Mouse (Mus musculus): ENCODE measurements around the gene Kctd5. TPM values are rescaled to one million over a fixed set of nuclear protein-coding genes. Genes with fewer than 3 reads are reported as not detected.

The Kctd5 gene
- polyA plus RNA-seq, 1 experiment from 2014 or later: 87.0 TPM

GRCm38 (mm10) chr17:24084593-24084992, 11.3 kb upstream of the Kctd5 start:
- no peak for ATAC-seq
- no peak overlapping the region for H3K4me2 ChIP-seq (ENCODE audit: low read length)

GRCm38 (mm10) chr17:24077101-24077500, 3.8 kb upstream of the Kctd5 start:
- Histone ChIP-seq H3K4me3 (ENCODE audit: low read depth, low read length) (no peak overlapping the region), H3K4me1 (ENCODE audit: control insufficient read depth, insufficient read depth, low read length) (peaks cover 1% of the 10 kb centered on the region), H3K9ac (ENCODE audit: low read length) (no peak overlapping the region), H3K27ac (ENCODE audit: low read depth, low read length) (no peak overlapping the region), H3K9me3 (replicated peaks; ENCODE audit: control insufficient read depth, low read length) (no peaks in the 10 kb centered on the region), H3K4me2 (ENCODE audit: low read length) (no peak overlapping the region), H3K36me3 (ENCODE audit: control insufficient read depth, insufficient read depth, low read length) (peaks cover 46% of the 10 kb centered on the region), H3K27me3 (replicated peaks; ENCODE audit: control insufficient read depth, insufficient read depth, low read length) (no peaks in the 10 kb centered on the region)
- ATAC-seq (no peak), DNase-seq (ENCODE audit: low spot score) (no peak)
- 91% methylated on average over 2 of the region's 2 CpGs for WGBS

More at GRCm38 (mm10) chr17:24084593-24084992, 11.3 kb upstream of the Kctd5 start:
- Histone ChIP-seq H3K27ac (ENCODE audit: low read depth, low read length) (no peak overlapping the region), H3K9me3 (replicated peaks; ENCODE audit: control insufficient read depth, low read length) (no peaks in the 10 kb centered on the region), H3K27me3 (replicated peaks; ENCODE audit: control insufficient read depth, insufficient read depth, low read length) (no peaks in the 10 kb centered on the region), H3K4me1 (ENCODE audit: control insufficient read depth, insufficient read depth, low read length) (no peaks in the 10 kb centered on the region), H3K9ac (ENCODE audit: low read length) (no peak overlapping the region), H3K4me3 (ENCODE audit: low read depth, low read length) (no peak overlapping the region), H3K36me3 (ENCODE audit: control insufficient read depth, insufficient read depth, low read length) (peaks cover 38% of the 10 kb centered on the region)
- WGBS: 50% methylated on average over 1 of the region's 1 CpGs
- DNase-seq (ENCODE audit: low spot score): no peak

DNA sequence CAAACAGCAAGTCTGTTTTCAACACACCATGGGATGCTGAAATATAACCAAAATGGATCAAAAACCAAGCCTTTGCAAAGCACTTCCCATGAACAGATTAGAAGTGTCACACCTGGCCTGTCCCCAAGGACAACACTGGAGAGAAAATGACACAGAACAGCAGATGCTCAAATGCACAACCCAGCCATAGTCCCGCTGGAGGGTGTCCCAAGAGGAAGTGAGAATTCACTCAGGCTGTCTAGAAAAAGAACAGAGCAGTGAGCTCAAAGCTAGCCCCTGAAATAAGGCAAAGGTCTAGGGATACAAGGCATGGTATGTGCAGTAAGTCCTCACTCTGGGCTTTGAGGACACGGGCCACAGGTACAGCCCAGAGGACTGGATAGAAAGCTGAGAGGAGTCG, 3.8 kb downstream of the Kctd5 start:
- no peak overlapping the region for H3K4me3 ChIP-seq (ENCODE audit: low read depth, low read length)
- no peak for ATAC-seq
- no peaks in the 10 kb centered on the region for H3K27me3 ChIP-seq (replicated peaks; ENCODE audit: control insufficient read depth, insufficient read depth, low read length)
- 88% methylated on average over 3 of the region's 3 CpGs for WGBS
- H3K4me2 ChIP-seq (ENCODE audit: low read length): no peak overlapping the region
- no peak overlapping the region for H3K9ac ChIP-seq (ENCODE audit: low read length)
- H3K36me3 ChIP-seq (ENCODE audit: control insufficient read depth, insufficient read depth, low read length): peaks cover 8% of the 10 kb centered on the region; the same call in 1 of the 2 replicates
- no peak for DNase-seq (ENCODE audit: low spot score)
- H3K27ac ChIP-seq (ENCODE audit: low read depth, low read length): no peak overlapping the region
- peaks cover 8% of the 10 kb centered on the region for H3K4me1 ChIP-seq (ENCODE audit: control insufficient read depth, insufficient read depth, low read length)
- H3K9me3 ChIP-seq (replicated peaks; ENCODE audit: control insufficient read depth, low read length): no peaks in the 10 kb centered on the region

GRCm38 (mm10) chr17:24068271-24068670, 5.0 kb downstream of the Kctd5 start:
- Histone ChIP-seq H3K27me3 (replicated peaks; ENCODE audit: control insufficient read depth, insufficient read depth, low read length) (no peaks in the 10 kb centered on the region), H3K9ac (ENCODE audit: low read length) (no peak overlapping the region), H3K9me3 (replicated peaks; ENCODE audit: control insufficient read depth, low read length) (no peaks in the 10 kb centered on the region), H3K36me3 (ENCODE audit: control insufficient read depth, insufficient read depth, low read length) (peaks cover 8% of the 10 kb centered on the region; the same call in 1 of the 2 replicates), H3K4me2 (ENCODE audit: low read length) (no peak overlapping the region), H3K4me1 (ENCODE audit: control insufficient read depth, insufficient read depth, low read length) (peaks cover 8% of the 10 kb centered on the region), H3K4me3 (ENCODE audit: low read depth, low read length) (no peak overlapping the region), H3K27ac (ENCODE audit: low read depth, low read length) (no peak overlapping the region)
- ATAC-seq: no peak
- DNase-seq (ENCODE audit: low spot score): no peak
- 86% methylated on average over 5 of the region's 5 CpGs for WGBS

- 82% methylated on average over 4 of the region's 4 CpGs for WGBS
- Histone ChIP-seq H3K4me1 (ENCODE audit: control insufficient read depth, insufficient read depth, low read length) (no peaks in the 10 kb centered on the region), H3K4me3 (ENCODE audit: low read depth, low read length) (no peak overlapping the region), H3K9me3 (replicated peaks; ENCODE audit: control insufficient read depth, low read length) (no peaks in the 10 kb centered on the region), H3K27me3 (replicated peaks; ENCODE audit: control insufficient read depth, insufficient read depth, low read length) (no peaks in the 10 kb centered on the region), H3K27ac (ENCODE audit: low read depth, low read length) (no peak overlapping the region), H3K9ac (ENCODE audit: low read length) (no peak overlapping the region), H3K36me3 (ENCODE audit: control insufficient read depth, insufficient read depth, low read length) (peaks cover 33% of the 10 kb centered on the region), H3K4me2 (ENCODE audit: low read length) (no peak overlapping the region)
- no peak for ATAC-seq
- no peak for DNase-seq (ENCODE audit: low spot score)
Observed at GRCm38 (mm10) chr17:24062459-24063155, 10.7 kb downstream of the Kctd5 start.

DNA sequence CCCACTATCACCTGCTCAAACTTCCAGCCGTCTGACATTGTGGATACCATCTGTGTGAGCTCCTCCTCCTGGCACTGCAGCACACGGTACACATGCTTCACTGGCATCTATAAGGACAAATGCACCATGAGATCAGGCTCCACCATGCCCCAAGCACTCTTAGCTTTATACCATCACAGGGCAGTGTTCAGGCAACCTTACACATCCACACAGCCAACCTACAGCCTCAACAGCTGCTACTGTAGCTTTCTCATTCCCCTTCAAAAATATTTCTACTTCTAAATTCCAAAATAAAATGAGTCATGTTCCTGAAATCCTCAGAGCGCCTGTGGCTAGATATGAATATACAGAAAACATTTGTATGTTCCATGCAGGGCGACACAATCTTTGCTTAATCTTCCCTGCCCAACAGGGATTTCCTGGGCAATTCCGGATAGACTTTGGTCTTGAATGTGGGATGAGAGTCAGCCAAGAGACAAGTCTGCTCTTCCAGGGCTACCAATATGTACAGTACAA, 15.5 kb downstream of the Kctd5 start:
- Histone ChIP-seq H3K27ac (ENCODE audit: low read depth, low read length) (no peak overlapping the region), H3K9ac (ENCODE audit: low read length) (no peak overlapping the region), H3K27me3 (replicated peaks; ENCODE audit: control insufficient read depth, insufficient read depth, low read length) (no peaks in the 10 kb centered on the region), H3K9me3 (replicated peaks; ENCODE audit: control insufficient read depth, low read length) (no peaks in the 10 kb centered on the region), H3K4me3 (ENCODE audit: low read depth, low read length) (no peak overlapping the region), H3K4me2 (ENCODE audit: low read length) (no peak overlapping the region), H3K36me3 (ENCODE audit: control insufficient read depth, insufficient read depth, low read length) (peaks cover 76% of the 10 kb centered on the region), H3K4me1 (ENCODE audit: control insufficient read depth, insufficient read depth, low read length) (no peaks in the 10 kb centered on the region)
- DNase-seq (ENCODE audit: low spot score): no peak
- ATAC-seq: no peak
- 90% methylated on average over 5 of the region's 5 CpGs for WGBS

GRCm38 (mm10) chr17:24056636-24057625, 16.4 kb downstream of the Kctd5 start:
- no peak for ATAC-seq
- Histone ChIP-seq H3K36me3 (ENCODE audit: control insufficient read depth, insufficient read depth, low read length) (peaks cover 82% of the 10 kb centered on the region), H3K27me3 (replicated peaks; ENCODE audit: control insufficient read depth, insufficient read depth, low read length) (no peaks in the 10 kb centered on the region), H3K9me3 (replicated peaks; ENCODE audit: control insufficient read depth, low read length) (no peaks in the 10 kb centered on the region), H3K4me3 (ENCODE audit: low read depth, low read length) (no peak overlapping the region), H3K9ac (ENCODE audit: low read length) (no peak overlapping the region), H3K4me2 (ENCODE audit: low read length) (no peak overlapping the region), H3K27ac (ENCODE audit: low read depth, low read length) (no peak overlapping the region), H3K4me1 (ENCODE audit: control insufficient read depth, insufficient read depth, low read length) (no peaks in the 10 kb centered on the region)
- no peak for DNase-seq (ENCODE audit: low spot score)
- WGBS: 95% methylated on average over 14 of the region's 14 CpGs

DNA sequence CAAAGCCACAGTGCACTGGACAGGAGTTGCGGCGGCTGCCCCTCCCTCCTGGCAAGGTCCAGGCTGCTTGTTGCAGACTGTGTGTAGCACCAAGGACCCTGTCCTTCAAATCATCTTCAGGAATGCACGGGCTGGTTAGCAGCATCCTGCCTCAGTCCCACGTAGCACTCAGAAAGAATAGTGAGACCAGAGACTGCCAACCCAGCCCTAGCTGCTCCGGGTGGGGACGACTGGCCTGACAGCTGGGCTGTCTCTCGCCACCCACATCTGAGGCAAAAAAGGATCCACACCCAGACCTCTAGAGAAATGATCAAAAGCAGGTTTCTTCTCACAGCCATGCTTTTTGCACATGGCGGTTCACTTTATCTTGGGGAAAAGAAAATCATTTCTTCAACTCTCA, 24.3 kb downstream of the Kctd5 start:
- DNase-seq (ENCODE audit: low spot score) (no peak), ATAC-seq (no peak)
- no peak overlapping the region for H3K4me3 ChIP-seq (ENCODE audit: low read depth, low read length)
- peaks cover 73% of the 10 kb centered on the region for H3K36me3 ChIP-seq (ENCODE audit: control insufficient read depth, insufficient read depth, low read length)
- no peaks in the 10 kb centered on the region for H3K9me3 ChIP-seq (replicated peaks; ENCODE audit: control insufficient read depth, low read length)
- H3K4me2 ChIP-seq (ENCODE audit: low read length): no peak overlapping the region
- H3K27me3 ChIP-seq (replicated peaks; ENCODE audit: control insufficient read depth, insufficient read depth, low read length): no peaks in the 10 kb centered on the region
- no peaks in the 10 kb centered on the region for H3K4me1 ChIP-seq (ENCODE audit: control insufficient read depth, insufficient read depth, low read length)
- 95% methylated on average over 8 of the region's 8 CpGs for WGBS
- H3K9ac ChIP-seq (ENCODE audit: low read length): no peak overlapping the region
- no peak overlapping the region for H3K27ac ChIP-seq (ENCODE audit: low read depth, low read length)
